Mouse (Mus musculus) gastrocnemius, postnatal 4 days (tissue): ENCODE data around the gene Gm906. TPM values are rescaled to one million over a fixed set of nuclear protein-coding genes. Genes with fewer than 3 reads are reported as not detected.
"Not testable (repeated sequence)": the region's sequence is repeated elsewhere in the genome, so short reads cannot be mapped to it uniquely, and the experiment has no call there.

Source experiments
- DNase-seq, 2 experiments: peaks; one replicate each; pipeline ENCODE4 v3.0.0; 2021 to 2022; ENCODE audit warnings: low spot score in 2 of 2, mixed read lengths in 2 of 2
- long read RNA-seq, 2 experiments: library from polyadenylated mRNA; stranded (forward); transcript quantifications; one replicate each; pipeline ENCODE4 v2.0.0; 2021
- microRNA-seq: library from miRNA; unstranded; fragments of <30 nt; microRNA quantifications from one replicate; pipeline ENCODE4 v1.2.0, GENCODE M21; 2021
- total RNA-seq, 2 experiments: library from RNA; stranded (reverse); gene quantifications; 2 replicates each; pipeline ENCODE4 v1.2.3; 2021

Gm906 gene
- total RNA-seq: not detected
- long read RNA-seq, experiment 1: 0 reads
- long read RNA-seq, experiment 2: 0 reads

GRCm38 (mm10) chr13:50250208-50250607 lies at the start of gene Gm906:
Gene Gm906 (minus strand): TSS chr13:50250308.
- DNase-seq: not testable (repeated sequence)

- not testable (repeated sequence) for DNase-seq
Observed at GRCm38 (mm10) chr13:50283308-50283707, 33.2 kb upstream of the Gm906 start.

GRCm38 (mm10) chr13:50236487-50236886 lies 13.6 kb downstream of the Gm906 start:
- no peak for DNase-seq

GRCm38 (mm10) chr13:50211842-50212241 lies 38.3 kb downstream of the Gm906 start:
- DNase-seq: not testable (repeated sequence)

- DNase-seq: not testable (repeated sequence)
Observed at GRCm38 (mm10) chr13:50210191-50210590, 39.9 kb downstream of the Gm906 start.

- not testable (repeated sequence) for DNase-seq
Observed at GRCm38 (mm10) chr13:50209651-50210050, 40.5 kb downstream of the Gm906 start.

- no peak for DNase-seq
Observed at GRCm38 (mm10) chr13:50207966-50208365, 42.1 kb downstream of the Gm906 start.

GRCm38 (mm10) chr13:50196831-50197230 lies 53.3 kb downstream of the Gm906 start:
- DNase-seq: not testable (repeated sequence)

Small RNA genes lying within 50 kb of the gene (microRNA-seq; reads per million reads assigned to microRNA genes)
- not detected for gene Gm24017

Other genes starting within 250 kb of the Gm906 start
- 10 to 100 TPM; 16.1 to 19.5 TPM for gene Fbxw17, start 167.6 kb upstream of the Gm906 start, total RNA-seq
- not detected for gene Gm47429, start 193.6 kb upstream of the Gm906 start, total RNA-seq
- not detected for gene Nutm2, start 217.0 kb upstream of the Gm906 start, total RNA-seq